ENCODE assay signal across 8 mouse cellular contexts in genomic region chr9:123112805-123113521, GRCm38 (mm10). TPM values are rescaled to one million over a fixed set of nuclear protein-coding genes. Genes with fewer than 3 reads are reported as not detected.
A peak's percentile ranks its signal among the peaks of the same experiment; 100 is the strongest.
DNase-seq lines count a peak whose midpoint lies in the region; ATAC-seq and TF ChIP-seq lines count a peak whose summit lies in the region.

Gene Zdhhc3, minus strand, starts transcription at chr9:123113205.
Gene Exosc7, plus strand, starts transcription at chr9:123113215.

- WGBS in embryonic facial prominence, embryonic 14.5 days, result 0% methylated on average over 30 of the region's 79 CpGs
- under 1% methylated on average over 72 of the region's 79 CpGs for WGBS in limb, embryonic 14.5 days
- under 1% methylated on average over 77 of the region's 79 CpGs for WGBS in midbrain, postnatal 0 days

- peak within 1 kb of the TSS; percentile 72 for H3K4me2 ChIP-seq in embryonic facial prominence, embryonic 14.5 days (ENCODE audit: low read depth, low read length)
- H3K4me2 ChIP-seq in limb, embryonic 14.5 days (replicated peaks; ENCODE audit: low read depth, low read length, severe bottlenecking), result peak within 1 kb of the TSS; percentile 89
- peak within 1 kb of the TSS; percentile 68 for H3K4me2 ChIP-seq in midbrain, postnatal 0 days (ENCODE audit: low read depth, low read length, poor library complexity, severe bottlenecking)

- peak; percentile 95 for ATAC-seq in embryonic facial prominence, embryonic 14.5 days (ENCODE audit: low read depth)
- ATAC-seq in limb, embryonic 14.5 days (ENCODE audit: low FRiP score, low read depth), result peak; percentile 94
- peak; percentile 94 for ATAC-seq in midbrain, postnatal 0 days (ENCODE audit: low FRiP score)

- peak; percentile 78 for DNase-seq in 3T3-L1 (ENCODE audit: low read depth, low spot score)
- peak; percentile 68 to 71 for DNase-seq in adrenal gland, postnatal 4 days (ENCODE audit: low spot score in 2 of 2)
- peak; percentile 93 for DNase-seq in embryonic facial prominence, embryonic 14.5 days (ENCODE audit: low spot score)
- DNase-seq in heart, adult 8-10 months (ENCODE audit: low spot score), result peak; percentile 75
- DNase-seq in kidney, adult 9 months, result peak; percentile 82
- peak; percentile 92 for DNase-seq in limb, embryonic 14.5 days (ENCODE audit: low spot score)
- DNase-seq in midbrain, postnatal 0 days (ENCODE audit: low spot score), result peak; percentile 94
- peak; percentile 65 to 81 for DNase-seq in spleen, postnatal 14 days (ENCODE audit: low spot score in 2 of 2)

- peaks cover 13% of the 10 kb centered on the region; the same call in 1 of the 2 replicates for H3K36me3 ChIP-seq in embryonic facial prominence, embryonic 14.5 days (ENCODE audit: control insufficient read depth, insufficient read depth, low read length)
- H3K36me3 ChIP-seq in limb, embryonic 14.5 days (ENCODE audit: control insufficient read depth, insufficient read depth, low read length), result peaks cover 12% of the 10 kb centered on the region
- 0 out of 2 replicates have a peak, but pooled peaks cover 4% of the 10 kb centered on the region for H3K36me3 ChIP-seq in midbrain, postnatal 0 days (ENCODE audit: insufficient read depth, low read length)

- 0 out of 2 replicates have a peak, but pooled peaks have one; percentile 2 for TF ChIP-seq CTCF in midbrain, postnatal 0 days (IDR thresholded peaks at IDR 0.05)

- peak; percentile 96; the same call in 1 of the 2 replicates for TF ChIP-seq POLR2A in limb, embryonic 14.5 days (IDR thresholded peaks at IDR 0.05; ENCODE audit: borderline replicate concordance, extremely low read depth, insufficient read depth, insufficient read length)

- H3K4me1 ChIP-seq in embryonic facial prominence, embryonic 14.5 days (ENCODE audit: control insufficient read depth, insufficient read depth, low read length), result peaks cover 11% of the 10 kb centered on the region; the same call in 1 of the 2 replicates
- peaks cover 13% of the 10 kb centered on the region for H3K4me1 ChIP-seq in limb, embryonic 14.5 days (ENCODE audit: control insufficient read depth, insufficient read depth, low read length)
- peaks cover 3% of the 10 kb centered on the region; the same call in 1 of the 2 replicates for H3K4me1 ChIP-seq in midbrain, postnatal 0 days (ENCODE audit: insufficient read depth, low read length)

- peak within 1 kb of the TSS; percentile 90 for H3K4me3 ChIP-seq in embryonic facial prominence, embryonic 14.5 days (ENCODE audit: low read depth, low read length)
- H3K4me3 ChIP-seq in limb, embryonic 14.5 days (replicated peaks; ENCODE audit: low read length), result peak within 1 kb of the TSS; percentile 83
- H3K4me3 ChIP-seq in midbrain, postnatal 0 days (ENCODE audit: low read depth, low read length), result peak within 1 kb of the TSS; percentile 95

- no peaks in the 10 kb centered on the region for H3K9me3 ChIP-seq in embryonic facial prominence, embryonic 14.5 days (ENCODE audit: control insufficient read depth, low read length)
- H3K9me3 ChIP-seq in limb, embryonic 14.5 days (ENCODE audit: control insufficient read depth, low read length), result no peaks in the 10 kb centered on the region
- H3K9me3 ChIP-seq in midbrain, postnatal 0 days (ENCODE audit: low read length), result no peaks in the 10 kb centered on the region

- H3K9ac ChIP-seq in embryonic facial prominence, embryonic 14.5 days (ENCODE audit: low read depth, low read length), result peak within 1 kb of the TSS; percentile 94
- peak within 1 kb of the TSS; percentile 89 for H3K9ac ChIP-seq in limb, embryonic 14.5 days (ENCODE audit: low read depth, low read length, severe bottlenecking)
- peak within 1 kb of the TSS; percentile 97 for H3K9ac ChIP-seq in midbrain, postnatal 0 days (replicated peaks; ENCODE audit: low read length, poor library complexity, severe bottlenecking)

- no peaks in the 10 kb centered on the region for H3K27me3 ChIP-seq in embryonic facial prominence, embryonic 14.5 days (replicated peaks; ENCODE audit: control insufficient read depth, insufficient read depth, low read length)
- H3K27me3 ChIP-seq in limb, embryonic 14.5 days (ENCODE audit: control insufficient read depth, insufficient read depth, low read length), result no peaks in the 10 kb centered on the region
- H3K27me3 ChIP-seq in midbrain, postnatal 0 days (ENCODE audit: insufficient read depth, low read length), result no peaks in the 10 kb centered on the region

- peak within 1 kb of the TSS; percentile 92 for H3K27ac ChIP-seq in embryonic facial prominence, embryonic 14.5 days (replicated peaks; ENCODE audit: low read depth, low read length)
- peak within 1 kb of the TSS; percentile 91 for H3K27ac ChIP-seq in limb, embryonic 14.5 days (replicated peaks; ENCODE audit: low read depth, low read length)
- peak within 1 kb of the TSS; percentile 91 for H3K27ac ChIP-seq in midbrain, postnatal 0 days (ENCODE audit: low read depth, low read length)

RNA-seq across cellular contexts. Expression of gene Zdhhc3, which starts in this region (rescaled TPM):
- total RNA-seq in adrenal gland, postnatal 4 days (2021), result 10 to 100 TPM; 77.9 to 81.1 TPM
- polyA plus RNA-seq in embryonic facial prominence, embryonic 14.5 days (2014; fragmentation: Nextera tagmentation; extraction: Ambion mirVana), result 51.2 and 57.4 TPM in 2 replicates
- 10 to 100 TPM; 39.8 to 46.0 (median 43.6) TPM for total RNA-seq in heart, adult 8-10 months (2022)
- polyA plus RNA-seq in limb, embryonic 14.5 days (2012; rRNA removed), result 63.5 and 101 TPM in 2 replicates
- 58.1 and 61.5 TPM in 2 replicates for polyA plus RNA-seq in limb, embryonic 14.5 days (2014; fragmentation: Nextera tagmentation; extraction: Ambion mirVana)
- total RNA-seq in midbrain, postnatal 0 days (2014; rRNA removed), result 72.5 and 76.7 TPM in 2 replicates
- 85.4 and 86.9 TPM in 2 replicates for polyA plus RNA-seq in midbrain, postnatal 0 days (2015; fragmentation: Nextera tagmentation; extraction: Ambion mirVana)

RNA-seq across cellular contexts. Expression of gene Exosc7, which starts in this region (rescaled TPM):
- total RNA-seq in adrenal gland, postnatal 4 days (2021), result 10 to 100 TPM; 55.3 to 60.2 TPM
- 84.2 and 100 TPM in 2 replicates for polyA plus RNA-seq in embryonic facial prominence, embryonic 14.5 days (2014; fragmentation: Nextera tagmentation; extraction: Ambion mirVana)
- 10 to 100 TPM; 25.0 to 27.2 (median 27.0) TPM for total RNA-seq in heart, adult 8-10 months (2022)
- 81.1 and 109 TPM in 2 replicates for polyA plus RNA-seq in limb, embryonic 14.5 days (2012; rRNA removed)
- polyA plus RNA-seq in limb, embryonic 14.5 days (2014; fragmentation: Nextera tagmentation; extraction: Ambion mirVana), result 96.5 and 105 TPM in 2 replicates
- 21.4 and 36.7 TPM in 2 replicates for total RNA-seq in midbrain, postnatal 0 days (2014; rRNA removed)
- 59.3 and 61.1 TPM in 2 replicates for polyA plus RNA-seq in midbrain, postnatal 0 days (2015; fragmentation: Nextera tagmentation; extraction: Ambion mirVana)

Comparison
In these comparisons a context has a peak if more than half of its experiments do, and no peak if none do; other contexts are left out.
1. Peak in every context shown above with its lines: DNase-seq, ATAC-seq, H3K4me3 ChIP-seq and H3K27ac ChIP-seq.